Mouse (Mus musculus) R1 (cell line): ENCODE results near the gene Hilpda.
A peak's percentile ranks its signal among the peaks of the same experiment; 100 is the strongest.

Experiments used
- DNase-seq: peaks from one replicate; pipeline ENCODE4 v3.0.0-alpha.2; 2018; ENCODE audit warnings: low read depth, low spot score

Hilpda gene

GRCm38 (mm10) chr6:29276746-29277145, 4.5 kb downstream of the Hilpda start:
- no peak for DNase-seq

- peak; percentile 74 for DNase-seq
Measured at GRCm38 (mm10) chr6:29278513-29279267, 6.4 kb downstream of the Hilpda start.

GRCm38 (mm10) chr6:29279293-29279692, 7.0 kb downstream of the Hilpda start, which contains the start of gene Fam71f2:
TSS of gene Fam71f2 (plus strand) at chr6:29279593.
- DNase-seq: no peak

DNA sequence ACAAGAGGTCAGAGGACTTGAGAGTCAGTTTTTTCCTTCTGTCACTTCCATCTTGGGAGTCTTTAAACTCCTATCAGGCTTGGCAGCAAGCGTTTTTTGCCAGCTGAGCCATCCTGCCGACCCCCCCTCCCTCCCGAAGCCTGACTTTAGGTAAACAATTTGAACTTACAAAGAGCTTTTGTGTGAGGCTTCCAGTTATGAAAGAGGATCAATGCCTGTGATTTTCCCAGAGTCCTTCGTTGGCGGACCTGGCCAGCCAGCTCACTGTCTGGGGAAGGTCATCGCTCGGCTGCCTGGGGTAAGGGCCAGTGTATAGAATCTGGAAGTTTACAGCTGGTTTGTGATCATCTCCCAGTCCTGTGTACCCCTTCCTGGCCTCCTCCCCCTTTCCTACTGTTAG, 8.4 kb downstream of the Hilpda start:
- DNase-seq: no peak

GRCm38 (mm10) chr6:29286870-29287269, 14.6 kb downstream of the Hilpda start:
- no peak for DNase-seq

DNA sequence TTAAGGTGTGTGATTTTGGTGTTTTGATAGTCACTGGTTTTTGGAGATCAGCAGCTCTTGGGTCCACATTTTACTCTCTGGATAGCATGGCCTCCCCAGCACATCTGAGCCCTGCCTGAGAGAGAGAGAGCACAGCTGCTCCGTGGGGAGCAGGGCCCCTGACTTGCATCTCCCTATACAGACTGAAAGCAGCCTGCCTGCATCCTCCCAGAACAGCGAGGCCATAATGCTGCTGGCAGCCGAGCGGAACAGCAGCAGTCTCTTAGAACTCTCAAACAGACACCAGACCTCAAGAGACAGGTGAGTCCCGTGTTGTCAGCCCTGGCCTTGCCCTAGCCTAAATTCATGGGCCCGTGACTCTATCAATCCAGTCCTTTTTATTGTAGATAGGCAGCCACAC, 15.2 kb downstream of the Hilpda start:
- DNase-seq: no peak

DNA sequence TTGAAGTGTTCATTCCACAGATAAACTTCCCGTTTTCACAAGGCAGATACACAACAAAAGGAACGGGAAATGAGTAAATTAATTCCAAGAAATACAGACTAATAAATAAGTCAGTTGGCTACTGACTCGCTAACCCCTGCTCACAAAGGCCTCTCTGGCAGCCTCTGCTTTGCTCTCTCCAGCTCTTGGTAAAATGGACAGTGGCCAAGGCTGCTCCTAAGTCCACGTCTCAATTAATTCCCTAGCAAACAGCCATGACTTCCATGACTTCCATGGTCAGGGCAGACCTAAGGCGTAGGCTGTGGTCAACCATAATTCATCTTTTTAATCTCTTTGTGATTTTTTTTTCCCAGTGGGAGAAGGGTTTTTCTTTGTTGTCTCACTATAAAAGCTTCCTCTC, 15.7 kb downstream of the Hilpda start:
- no peak for DNase-seq

DNA sequence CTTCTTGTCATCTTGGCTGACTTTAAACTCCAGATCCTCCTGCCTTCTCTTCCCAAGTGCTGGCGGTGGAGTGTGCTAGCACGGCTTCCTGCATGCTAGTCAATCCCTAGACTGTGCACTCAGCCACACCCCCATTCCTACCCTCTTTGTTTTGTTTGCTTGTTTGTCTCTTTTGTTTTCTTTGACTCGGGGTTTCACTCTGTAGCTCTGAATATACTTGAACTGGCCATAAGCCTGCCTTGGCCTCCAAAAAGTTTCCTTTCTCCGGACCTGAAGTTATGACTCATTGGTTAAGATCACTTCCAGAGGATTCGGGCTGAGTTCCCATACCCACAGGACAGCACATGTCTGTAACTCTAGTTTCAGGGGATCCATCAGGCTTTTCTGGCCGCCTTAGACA, 16.4 kb downstream of the Hilpda start:
- DNase-seq: peak; percentile 56

DNA sequence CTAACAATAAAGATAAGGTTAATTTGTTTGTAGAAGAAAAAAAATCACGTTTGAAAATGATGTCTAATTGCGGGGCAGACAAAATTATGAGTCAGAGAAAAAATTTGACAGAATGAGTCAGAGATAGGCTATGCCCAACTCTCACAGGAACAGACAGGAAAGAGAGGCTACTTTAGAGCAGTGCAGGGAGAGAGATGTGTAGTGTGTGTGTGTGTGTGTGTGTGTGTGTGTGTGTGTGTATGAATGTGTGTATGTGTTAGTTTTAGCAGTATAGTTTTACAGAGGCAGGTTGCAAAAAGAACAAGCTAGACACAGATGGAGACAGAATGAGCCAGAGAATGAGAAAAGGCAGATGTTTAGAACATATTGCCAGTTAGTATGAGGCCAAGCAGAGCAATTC, 26.8 kb downstream of the Hilpda start:
- DNase-seq: no peak

DNA sequence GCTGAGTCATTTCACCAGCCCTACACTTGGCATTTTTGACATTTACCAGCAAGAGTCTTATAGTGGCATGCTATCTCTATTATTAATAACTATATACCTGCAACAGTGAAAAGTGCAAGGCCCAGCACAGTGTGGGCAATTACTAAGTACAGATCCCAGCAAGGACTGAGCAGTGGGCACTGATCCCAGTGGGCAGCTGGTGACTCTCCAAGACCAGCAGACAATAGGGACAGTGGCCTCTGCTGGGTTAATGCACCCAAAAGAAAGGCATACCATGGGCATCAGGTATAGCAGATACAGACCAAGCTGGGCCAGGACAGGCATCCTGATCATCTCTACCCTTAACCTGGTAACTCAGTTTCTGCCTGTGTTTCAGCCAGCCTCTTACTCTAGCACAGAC, 31.0 kb downstream of the Hilpda start:
- DNase-seq: no peak

- DNase-seq: no peak
Measured at GRCm38 (mm10) chr6:29303726-29304125, 31.4 kb downstream of the Hilpda start.

DNA sequence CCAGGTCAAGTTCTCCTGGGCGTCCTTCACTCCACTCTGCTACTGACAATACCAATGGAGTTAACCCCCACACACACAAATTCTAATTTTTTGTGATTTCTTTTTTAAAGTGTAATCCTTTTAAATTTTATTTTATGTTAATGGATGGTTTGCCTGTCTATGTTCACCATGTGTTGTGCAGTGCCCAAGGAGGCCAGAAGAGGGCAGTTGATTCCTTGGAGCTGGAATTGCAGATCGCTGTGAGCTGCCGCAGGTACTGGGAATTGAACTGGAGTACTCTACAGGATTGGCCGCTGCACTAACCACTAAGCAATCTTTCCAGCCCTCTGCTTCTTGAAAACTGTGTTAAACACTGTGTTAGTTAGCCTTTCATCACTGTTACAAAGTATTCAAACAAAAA, 33.2 kb downstream of the Hilpda start:
- peak; percentile 67 for DNase-seq

DNA sequence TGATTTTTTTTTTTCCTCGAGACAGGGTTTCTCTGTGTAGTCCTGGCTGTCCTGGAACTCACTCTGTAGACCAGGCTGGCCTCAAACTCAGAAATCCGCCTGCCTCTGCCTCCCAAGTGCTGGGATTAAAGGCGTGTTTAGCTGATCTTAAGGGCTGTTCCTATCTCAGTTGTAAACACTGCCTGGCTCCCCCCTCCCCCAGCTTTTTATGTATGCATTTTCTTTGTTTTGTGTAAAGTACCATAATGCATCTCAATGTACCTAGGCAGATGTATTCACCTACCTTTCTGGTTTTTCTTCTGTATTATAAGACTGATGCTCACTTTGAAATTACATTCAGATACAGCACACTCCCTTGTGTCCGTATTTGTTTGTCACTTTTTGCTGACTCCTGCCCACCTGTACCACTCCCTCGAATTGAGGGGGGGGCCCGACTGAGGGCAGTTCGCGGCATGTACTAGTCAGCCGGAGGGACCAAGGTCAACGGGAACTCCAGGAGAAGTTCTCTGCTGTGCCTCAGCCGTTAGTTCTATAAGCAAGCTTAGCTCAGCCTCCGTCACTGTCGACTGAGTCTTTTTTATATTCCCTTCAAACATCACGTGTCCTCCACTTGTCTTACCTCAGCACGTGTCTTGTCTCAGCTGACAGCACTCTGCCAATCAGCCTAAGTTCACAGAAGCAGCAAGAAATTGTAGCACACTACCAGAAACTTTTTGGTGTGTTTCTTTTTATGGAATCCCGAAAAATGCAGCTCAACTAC, 36.7 kb downstream of the Hilpda start:
- peak; percentile 60 for DNase-seq

DNA sequence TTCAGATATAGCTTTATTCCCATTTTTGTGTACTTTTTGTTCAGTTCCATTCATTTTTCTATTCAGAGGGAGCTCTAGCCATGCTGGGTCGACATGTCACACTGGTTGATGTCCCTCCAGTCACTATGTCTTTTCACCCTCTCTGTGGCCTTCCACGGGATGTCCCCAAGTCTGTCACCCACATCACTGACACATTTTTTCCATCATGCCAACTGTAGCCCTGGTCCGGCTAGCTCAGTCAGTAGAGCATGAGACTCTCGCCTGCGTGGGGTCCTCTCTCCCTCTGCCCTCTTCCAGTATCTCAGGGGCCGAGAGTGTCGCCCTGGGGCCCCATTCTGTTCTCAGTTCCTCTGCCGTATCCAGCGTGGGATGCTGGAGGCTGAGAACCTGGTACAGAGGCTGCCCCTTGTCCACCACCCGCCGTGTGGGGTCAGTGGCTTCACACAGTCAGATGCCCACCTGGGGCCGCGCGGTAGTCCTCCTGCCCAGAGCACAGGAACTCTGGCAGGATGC, 41.5 kb downstream of the Hilpda start:
- no peak for DNase-seq

DNA sequence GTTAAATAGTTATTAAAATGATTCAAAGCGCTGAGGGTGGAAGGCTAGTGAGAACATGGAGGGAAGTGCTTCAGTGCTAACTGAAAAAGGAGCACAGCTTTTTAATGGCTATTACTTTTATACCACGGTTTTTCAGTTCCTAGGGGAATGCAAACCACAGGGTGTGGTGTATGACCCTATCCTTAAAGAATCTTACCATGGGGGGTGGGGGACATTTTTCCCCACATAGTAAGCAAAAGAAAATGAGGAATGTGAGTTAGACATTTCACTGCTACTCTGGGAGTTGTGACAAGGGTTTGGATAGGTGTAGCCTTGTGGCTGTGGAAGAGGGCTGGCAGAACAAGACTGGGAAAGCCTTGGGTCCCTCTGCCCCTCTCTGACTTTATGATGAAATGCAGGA, 45.0 kb downstream of the Hilpda start:
- DNase-seq: peak; percentile 42

DNA sequence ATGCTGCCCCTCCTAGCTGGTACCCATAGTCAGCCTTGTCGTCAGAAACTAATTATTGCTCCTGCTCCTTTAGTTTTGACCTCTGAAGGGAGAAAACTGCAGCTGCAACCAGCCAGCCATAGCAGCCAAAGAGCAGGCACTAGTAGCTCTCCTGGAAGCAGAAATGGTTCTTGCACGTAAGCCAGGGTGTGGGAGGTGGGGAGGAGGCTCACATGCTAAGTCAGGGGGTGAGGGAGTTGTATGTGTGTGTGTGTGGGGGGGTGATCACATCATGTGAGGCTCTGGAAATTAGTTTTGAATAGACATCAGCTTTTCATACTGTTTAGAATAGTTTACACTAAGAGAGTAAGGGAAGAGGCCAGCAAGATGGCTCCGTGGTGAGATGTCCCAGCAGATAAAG, 45.7 kb downstream of the Hilpda start:
- DNase-seq: no peak

- DNase-seq: no peak
Measured at GRCm38 (mm10) chr6:29318879-29319278, 46.6 kb downstream of the Hilpda start, which contains the start of gene Fam71f1. TSS of gene Fam71f1 (plus strand) at chr6:29319140.

- no peak for DNase-seq
Measured at GRCm38 (mm10) chr6:29321586-29321985, 49.3 kb downstream of the Hilpda start.

DNA sequence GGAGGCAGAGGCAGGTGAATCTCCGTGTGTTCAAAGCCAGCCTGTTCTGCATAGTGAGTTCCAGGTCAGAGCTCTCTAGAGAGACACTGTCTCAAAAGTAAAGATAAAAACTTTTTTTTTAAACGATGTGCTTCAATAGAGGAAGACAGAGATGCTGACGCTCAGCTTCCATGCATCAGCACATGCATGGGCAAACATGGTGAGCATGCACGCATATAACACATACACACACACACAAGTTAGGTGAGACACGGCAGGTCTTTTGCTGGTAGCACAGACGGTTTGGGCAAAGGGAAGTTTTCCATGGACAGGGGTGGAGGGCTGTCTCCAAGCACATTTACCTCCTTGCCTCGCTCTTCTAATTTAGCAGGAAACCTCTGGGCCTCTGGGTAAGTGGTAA, 49.9 kb downstream of the Hilpda start:
- DNase-seq: peak; percentile 12

DNA sequence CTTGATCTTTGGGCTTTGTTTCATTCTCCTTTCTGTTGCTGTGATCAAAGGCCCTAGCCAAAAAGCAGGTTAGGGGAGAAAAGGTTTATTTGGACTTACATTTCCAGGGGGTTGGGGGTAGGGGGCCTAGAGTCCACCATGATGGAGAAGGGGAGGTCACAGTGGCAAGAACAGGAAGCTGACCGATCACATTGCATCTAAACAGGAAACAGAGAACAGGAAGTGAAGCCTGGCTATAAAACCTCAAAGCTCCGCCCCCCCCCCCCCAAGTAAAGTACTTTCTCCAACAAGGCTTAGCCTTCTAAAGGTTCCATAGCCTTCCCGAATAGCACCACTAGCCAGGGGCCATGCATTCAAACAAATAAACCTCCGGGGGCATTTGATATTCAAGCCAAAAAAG, 50.4 kb downstream of the Hilpda start:
- no peak for DNase-seq
